Mouse (Mus musculus): ENCODE measurements at regions not wholly inside any gene's neighbourhood (a gene's known extent, or its start where the extent isn't known, plus 50 kb on each side); places are given as distances from the start of the nearest gene placed in this dataset.

- Histone ChIP-seq H3K36me3 (ENCODE audit: control insufficient read depth in 1 of 2, insufficient read depth in 2 of 2, low read length in 2 of 2) (no peaks in the 10 kb centered on the region), H3K27me3 (ENCODE audit: control insufficient read depth in 1 of 2, insufficient read depth in 2 of 2, low read length in 2 of 2) (no peaks in the 10 kb centered on the region), H3K9ac (ENCODE audit: control insufficient read depth, low read depth, low read length, poor library complexity, severe bottlenecking) (no peak overlapping the region), H3K79me2 (ENCODE audit: control insufficient read depth, insufficient read depth, low read length, poor library complexity) (no peaks in the 10 kb centered on the region), H3K27ac (ENCODE audit: control insufficient read depth, low read depth, low read length) (no peak overlapping the region), H3K4me1 (ENCODE audit: control insufficient read depth in 1 of 2, insufficient read depth in 2 of 2, low read length in 2 of 2) (no peaks in the 10 kb centered on the region), H3K4me3 (ENCODE audit: control insufficient read depth in 1 of 2, insufficient read depth in 1 of 2, low read depth in 2 of 2, low read length in 2 of 2) (no peak overlapping the region), H3K9me3 (replicated peaks; ENCODE audit: insufficient read depth, low read length) (no peaks in the 10 kb centered on the region)
- no peak for TF ChIP-seq TBP (IDR thresholded peaks at IDR 0.05; ENCODE audit: low read depth, low read length)
- TF ChIP-seq HCFC1 (IDR thresholded peaks at IDR 0.05; ENCODE audit: low read depth, low read length) = no peak
- no peak for TF ChIP-seq ETS1 (IDR thresholded peaks at IDR 0.05; ENCODE audit: low read depth, low read length)
- no peak for TF ChIP-seq MXI1 (IDR thresholded peaks at IDR 0.05; ENCODE audit: low read depth, low read length)
- no peak for TF ChIP-seq ZMIZ1 (IDR thresholded peaks at IDR 0.05; ENCODE audit: low read depth, low read length)
- TF ChIP-seq CHD1 (IDR thresholded peaks at IDR 0.05; ENCODE audit: low read depth, low read length) = no peak
- no peak for TF ChIP-seq JUND (IDR thresholded peaks at IDR 0.05; ENCODE audit: low read depth, low read length)
- no peak for TF ChIP-seq ZC3H11A (IDR thresholded peaks at IDR 0.05; ENCODE audit: low read depth, low read length)
- DNase-seq (ENCODE audit: low read depth, low spot score) = no peak
Observed at GRCm38 (mm10) chr8:115942731-115943509, 235.3 kb upstream of the Maf start.

DNA sequence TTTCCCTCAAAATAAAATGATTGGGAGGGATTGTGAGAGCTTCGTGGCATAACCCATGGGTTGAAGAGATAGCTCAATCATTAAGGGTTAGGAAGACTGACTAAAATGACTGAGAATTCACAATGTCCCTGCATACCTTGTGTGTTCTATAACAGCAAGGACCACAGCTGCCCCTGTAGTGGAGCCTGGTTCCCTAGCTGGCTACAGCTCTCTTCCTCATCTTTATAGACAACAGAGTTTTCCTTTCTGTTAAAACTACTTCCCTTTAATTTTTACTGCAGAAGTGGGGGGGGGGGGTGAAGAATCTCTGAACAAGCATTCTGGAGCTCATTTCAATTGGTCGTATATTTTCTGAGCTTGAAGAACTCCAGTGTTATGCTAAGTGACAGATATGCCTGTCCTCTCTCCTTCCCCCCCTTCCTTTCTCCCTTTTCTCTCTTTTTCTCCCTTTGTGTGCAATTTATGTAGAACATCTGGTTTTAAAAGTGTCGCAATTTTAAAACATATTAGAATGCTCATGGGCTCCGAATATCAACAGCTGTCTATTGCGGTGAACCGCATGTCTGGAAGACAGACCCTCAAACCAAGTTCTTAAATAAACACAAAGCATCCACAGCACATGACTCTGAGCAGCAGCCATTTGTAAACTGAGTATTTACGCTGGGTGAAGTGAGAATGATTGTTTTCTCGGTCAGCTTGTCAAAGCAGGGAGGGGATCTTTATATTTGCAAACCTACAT lies 222.0 kb upstream of the Maf start:
- Histone ChIP-seq H3K9me3 (replicated peaks; ENCODE audit: insufficient read depth, low read length) (no peaks in the 10 kb centered on the region), H3K4me1 (ENCODE audit: control insufficient read depth in 1 of 2, insufficient read depth in 2 of 2, low read length in 2 of 2) (no peaks in the 10 kb centered on the region), H3K36me3 (ENCODE audit: control insufficient read depth in 1 of 2, insufficient read depth in 2 of 2, low read length in 2 of 2) (no peaks in the 10 kb centered on the region), H3K27me3 (ENCODE audit: control insufficient read depth in 1 of 2, insufficient read depth in 2 of 2, low read length in 2 of 2) (no peaks in the 10 kb centered on the region), H3K4me3 (ENCODE audit: control insufficient read depth in 1 of 2, insufficient read depth in 1 of 2, low read depth in 2 of 2, low read length in 2 of 2) (no peak overlapping the region), H3K79me2 (ENCODE audit: control insufficient read depth, insufficient read depth, low read length, poor library complexity) (no peaks in the 10 kb centered on the region), H3K27ac (ENCODE audit: control insufficient read depth, low read depth, low read length) (no peak overlapping the region), H3K9ac (ENCODE audit: control insufficient read depth, low read depth, low read length, poor library complexity, severe bottlenecking) (no peak overlapping the region)
- DNase-seq (ENCODE audit: low read depth, low spot score) = no peak
- TF ChIP-seq NELFE (IDR thresholded peaks at IDR 0.05; ENCODE audit: low read depth, low read length) = no peak
- no peak for TF ChIP-seq CTCF (IDR thresholded peaks at IDR 0.05 in 2 of 3, conservative IDR thresholded peaks at IDR 0.05 in 1 of 3; ENCODE audit: control insufficient read depth in 1 of 3, insufficient read depth in 1 of 3, low read depth in 2 of 3, low read length in 3 of 3, poor library complexity in 1 of 3, severe bottlenecking in 1 of 3)
- TF ChIP-seq BHLHE40 (IDR thresholded peaks at IDR 0.05; ENCODE audit: borderline replicate concordance, low read depth, low read length) = no peak
- TF ChIP-seq ELF1 (IDR thresholded peaks at IDR 0.05; ENCODE audit: low read depth, low read length) = no peak
- no peak for TF ChIP-seq TCF12 (IDR thresholded peaks at IDR 0.05; ENCODE audit: low read depth, low read length)
- TF ChIP-seq ZMIZ1 (IDR thresholded peaks at IDR 0.05; ENCODE audit: low read depth, low read length) = no peak
- TF ChIP-seq ZKSCAN1 (IDR thresholded peaks at IDR 0.05; ENCODE audit: low read depth, low read length) = no peak
- TF ChIP-seq MEF2A (IDR thresholded peaks at IDR 0.05; ENCODE audit: extremely low read depth, insufficient replicate concordance, low read depth, low read length, poor library complexity, severe bottlenecking) = no peak
- TF ChIP-seq POLR2A (IDR thresholded peaks at IDR 0.05; ENCODE audit: control insufficient read depth in 1 of 2, insufficient read depth in 1 of 2, low read depth in 1 of 2, low read length in 2 of 2, poor library complexity in 1 of 2) = no peak
- no peak for TF ChIP-seq CHD2 (IDR thresholded peaks at IDR 0.05; ENCODE audit: low read length)
- TF ChIP-seq MAZ (IDR thresholded peaks at IDR 0.05; ENCODE audit: low read depth, low read length) = no peak
- no peak for TF ChIP-seq KAT2A (conservative IDR thresholded peaks at IDR 0.05; ENCODE audit: low read depth, low read length)
- no peak for TF ChIP-seq USF1 (IDR thresholded peaks at IDR 0.05; ENCODE audit: low read depth, low read length)
- TF ChIP-seq MYC (IDR thresholded peaks at IDR 0.05; ENCODE audit: low read depth, low read length) = no peak
- TF ChIP-seq UBTF (IDR thresholded peaks at IDR 0.05; ENCODE audit: borderline replicate concordance, insufficient read depth, low read depth, low read length) = no peak
- TF ChIP-seq SMC3 (IDR thresholded peaks at IDR 0.05; ENCODE audit: low read depth, low read length) = no peak
- TF ChIP-seq EP300 (IDR thresholded peaks at IDR 0.05; ENCODE audit: low read depth in 1 of 2, low read length in 2 of 2) = no peak
- no peak for TF ChIP-seq MAX (IDR thresholded peaks at IDR 0.05; ENCODE audit: low read length)

All from MEL (cell line).